ENCODE assay signal across 8 mouse cellular contexts in the genomic region with DNA sequence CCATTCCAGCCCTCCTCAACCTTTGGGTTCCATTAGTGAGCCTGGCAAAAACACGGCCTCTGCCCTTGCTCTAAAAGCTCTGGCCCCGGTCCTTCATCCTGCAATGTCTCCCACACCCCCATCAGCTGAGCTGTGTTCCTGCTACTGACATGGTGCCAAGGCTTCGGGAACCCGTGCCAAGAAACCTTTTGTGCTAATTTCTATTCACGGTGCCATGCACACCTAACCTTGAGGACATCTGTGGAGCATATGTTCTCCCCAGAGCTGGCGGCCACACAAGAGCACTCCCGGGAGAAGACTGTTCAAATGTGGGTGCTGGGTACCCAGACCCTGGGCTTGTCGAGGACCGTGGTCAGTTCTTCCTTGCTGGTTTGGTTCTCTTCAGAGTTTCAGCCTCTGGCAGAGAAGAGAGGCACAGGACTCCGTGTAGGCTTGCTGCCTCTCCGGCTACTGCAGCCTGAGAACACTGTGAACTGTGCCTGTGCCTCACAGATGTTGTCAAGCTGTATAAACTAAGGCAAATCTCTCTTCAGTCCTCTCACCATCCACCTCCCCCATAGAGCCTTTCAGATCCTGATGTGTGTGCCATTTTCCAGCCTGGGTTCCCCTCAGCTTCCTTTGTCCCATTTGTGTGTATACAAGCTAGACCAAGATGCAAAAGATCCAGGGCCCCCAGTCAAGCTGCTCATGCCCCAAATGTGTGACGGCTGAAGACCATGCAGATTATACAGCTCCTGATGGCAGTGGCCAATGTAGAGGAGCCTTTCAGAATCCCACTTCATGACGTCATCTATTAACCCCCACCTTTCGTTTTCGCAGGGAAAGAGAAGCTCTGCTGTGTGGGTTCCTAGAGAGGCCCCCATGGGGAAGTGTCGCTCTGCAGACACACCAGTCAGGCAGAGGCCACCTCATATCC. TPM values are rescaled to one million over a fixed set of nuclear protein-coding genes. Genes with fewer than 3 reads are reported as not detected.
DNase-seq lines count a peak whose midpoint lies in the region; ATAC-seq lines count a peak whose summit lies in the region.

No protein-coding gene starts in this region.

- H3K9me3 ChIP-seq in kidney, embryonic 15.5 days (replicated peaks): no peaks in the 10 kb centered on the region
- H3K9me3 ChIP-seq in lung, embryonic 15.5 days: no peaks in the 10 kb centered on the region

- WGBS in kidney, embryonic 15.5 days: 69% methylated on average over 16 of the region's 16 CpGs
- 53% methylated on average over 16 of the region's 16 CpGs for WGBS in lung, embryonic 15.5 days

- no peak for ATAC-seq in kidney, embryonic 15.5 days (replicated peaks; ENCODE audit: low FRiP score)
- peak; percentile 49 for ATAC-seq in lung, embryonic 15.5 days (ENCODE audit: borderline replicate concordance, extremely low read depth, low FRiP score, low TSS enrichment)

- H3K36me3 ChIP-seq in kidney, embryonic 15.5 days: no peaks in the 10 kb centered on the region
- H3K36me3 ChIP-seq in lung, embryonic 15.5 days: no peaks in the 10 kb centered on the region

- no peaks in the 10 kb centered on the region for H3K27me3 ChIP-seq in kidney, embryonic 15.5 days
- H3K27me3 ChIP-seq in lung, embryonic 15.5 days: no peaks in the 10 kb centered on the region

- no peak overlapping the region for H3K27ac ChIP-seq in kidney, embryonic 15.5 days
- H3K27ac ChIP-seq in lung, embryonic 15.5 days: no peak overlapping the region

- peaks cover 32% of the 10 kb centered on the region for H3K4me1 ChIP-seq in kidney, embryonic 15.5 days
- H3K4me1 ChIP-seq in lung, embryonic 15.5 days: no peaks in the 10 kb centered on the region

- H3K4me2 ChIP-seq in kidney, embryonic 15.5 days: peak overlapping the region; percentile 49; the same call in 1 of the 2 replicates
- no peak overlapping the region for H3K4me2 ChIP-seq in lung, embryonic 15.5 days

- peak; percentile 32 for DNase-seq in embryo, embryonic 11 days
- no peak for DNase-seq in embryo, embryonic 10.5 days (ENCODE audit: low spot score)
- peak; percentile 97 for DNase-seq in cerebellum, postnatal 25 days
- peak; percentile 24 to 35 for DNase-seq in heart, adult 9 months (ENCODE audit: low spot score in 2 of 2)
- peak; percentile 52 for DNase-seq in right cerebral cortex, postnatal 4 days
- DNase-seq in yolk sac, embryonic 10.5 days (ENCODE audit: low spot score): no peak

- H3K9ac ChIP-seq in kidney, embryonic 15.5 days: no peak overlapping the region
- H3K9ac ChIP-seq in lung, embryonic 15.5 days: no peak overlapping the region

- H3K4me3 ChIP-seq in kidney, embryonic 15.5 days (replicated peaks): no peak overlapping the region
- H3K4me3 ChIP-seq in lung, embryonic 15.5 days: no peak overlapping the region

RNA-seq across cellular contexts. Expression of a gene that starts 49.0 kb away (rescaled TPM):
- polyA plus RNA-seq in kidney, embryonic 15.5 days (2015; fragmentation: Nextera tagmentation; extraction: Ambion mirVana): 6.0 and 6.7 TPM in 2 replicates
- 0.69 and 1.2 TPM in 2 replicates for polyA plus RNA-seq in lung, embryonic 15.5 days (2015; fragmentation: Nextera tagmentation; extraction: Ambion mirVana)

Comparison
In these comparisons a context has a peak if more than half of its experiments do, and no peak if none do; other contexts are left out.
1. DNase-seq: peak in embryo, embryonic 11 days (single experiment), cerebellum, postnatal 25 days (2 of 2), heart, adult 9 months (2 of 2) and right cerebral cortex, postnatal 4 days (single experiment); none in embryo, embryonic 10.5 days (single experiment) and yolk sac, embryonic 10.5 days (single experiment).